ENCODE assay signal across 1 mouse cellular context in the genomic region with DNA sequence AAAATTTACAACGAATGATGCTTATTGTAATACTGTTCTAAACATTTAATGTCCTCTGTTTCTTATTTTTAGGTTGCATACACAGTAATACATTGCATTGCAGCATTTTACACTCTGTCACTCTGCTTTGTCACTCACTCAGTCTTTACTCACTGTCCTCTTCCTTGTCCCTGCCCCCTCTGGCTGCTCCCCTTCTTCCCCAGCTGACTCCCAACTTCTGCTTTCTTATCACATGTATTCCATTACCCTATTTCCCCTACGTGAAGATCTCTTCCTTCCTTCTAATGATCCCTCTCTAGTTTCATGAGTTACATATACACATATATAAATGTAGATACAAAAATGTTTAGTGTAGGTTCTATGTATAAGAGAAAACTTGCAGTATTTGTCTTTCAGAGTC.
TF ChIP-seq lines count a peak whose summit lies in the region.

No protein-coding gene starts in this region.

TF ChIP-seq in MEL, 35 proteins besides CTCF, POLR2A, EP300 and RAD21:
- TF ChIP-seq SMC3 (IDR thresholded peaks at IDR 0.05; ENCODE audit: low read depth, low read length) (no peak), TCF12 (IDR thresholded peaks at IDR 0.05; ENCODE audit: low read depth, low read length) (0 out of 2 replicates have a peak, but pooled peaks have one; percentile 18), ETS1 (IDR thresholded peaks at IDR 0.05; ENCODE audit: low read depth, low read length) (peak; percentile 96), KAT2A (conservative IDR thresholded peaks at IDR 0.05; ENCODE audit: low read depth, low read length) (no peak), MEF2A (IDR thresholded peaks at IDR 0.05; ENCODE audit: extremely low read depth, insufficient replicate concordance, low read depth, low read length, poor library complexity, severe bottlenecking) (no peak), MAX (IDR thresholded peaks at IDR 0.05; ENCODE audit: low read length) (peak; percentile 31; the same call in 1 of the 2 replicates), CHD2 (IDR thresholded peaks at IDR 0.05; ENCODE audit: low read length) (no peak), MYB (IDR thresholded peaks at IDR 0.05; ENCODE audit: low read depth, low read length) (no peak), BHLHE40 (IDR thresholded peaks at IDR 0.05; ENCODE audit: borderline replicate concordance, low read depth, low read length) (no peak), RCOR1 (IDR thresholded peaks at IDR 0.05; ENCODE audit: low read depth, low read length) (no peak; the same call in 1 of the 2 replicates), MAZ (IDR thresholded peaks at IDR 0.05; ENCODE audit: low read depth, low read length) (no peak), ELF1 (IDR thresholded peaks at IDR 0.05; ENCODE audit: low read depth, low read length) (peak; percentile 33; the same call in 1 of the 2 replicates), NRF1 (IDR thresholded peaks at IDR 0.05; ENCODE audit: insufficient read depth, low read depth, low read length, poor library complexity, severe bottlenecking) (no peak), GATA1 (IDR thresholded peaks at IDR 0.05; ENCODE audit: low read depth, low read length) (peak; percentile 63; the same call in 1 of the 2 replicates), MAFK (IDR thresholded peaks at IDR 0.05; ENCODE audit: borderline replicate concordance, low read depth, low read length) (no peak), MXI1 (IDR thresholded peaks at IDR 0.05; ENCODE audit: low read depth, low read length) (peak; percentile 33; the same call in 1 of the 2 replicates), ZC3H11A (IDR thresholded peaks at IDR 0.05; ENCODE audit: low read depth, low read length) (no peak), HCFC1 (IDR thresholded peaks at IDR 0.05; ENCODE audit: low read depth, low read length) (no peak), UBTF (IDR thresholded peaks at IDR 0.05; ENCODE audit: borderline replicate concordance, insufficient read depth, low read depth, low read length) (no peak), USF2 (IDR thresholded peaks at IDR 0.05; ENCODE audit: borderline replicate concordance in 1 of 2, insufficient read depth in 1 of 2, low read depth in 1 of 2, low read length in 2 of 2) (no peak), POLR2AphosphoS2 (IDR thresholded peaks at IDR 0.05; ENCODE audit: low read length) (no peak), ZKSCAN1 (IDR thresholded peaks at IDR 0.05; ENCODE audit: low read depth, low read length) (no peak), TAL1 (IDR thresholded peaks at IDR 0.05; ENCODE audit: low read length) (0 out of 2 replicates have a peak, but pooled peaks have one; percentile 12), MYC (IDR thresholded peaks at IDR 0.05; ENCODE audit: low read depth, low read length) (peak; percentile 66; the same call in 1 of the 2 replicates), POLR2AphosphoS5 (IDR thresholded peaks at IDR 0.05; ENCODE audit: borderline replicate concordance, low read depth, low read length) (no peak), NELFE (IDR thresholded peaks at IDR 0.05; ENCODE audit: low read depth, low read length) (no peak), E2F4 (IDR thresholded peaks at IDR 0.05; ENCODE audit: borderline replicate concordance, low read depth, low read length) (no peak), TBP (IDR thresholded peaks at IDR 0.05; ENCODE audit: low read depth, low read length) (no peak), SIN3A (IDR thresholded peaks at IDR 0.05; ENCODE audit: low read length) (peak; percentile 69; the same call in 1 of the 2 replicates), GABPA (IDR thresholded peaks at IDR 0.05; ENCODE audit: low read depth, low read length) (no peak), JUND (IDR thresholded peaks at IDR 0.05; ENCODE audit: low read depth, low read length) (no peak), ZNF384 (IDR thresholded peaks at IDR 0.05; ENCODE audit: low read depth, low read length) (no peak), USF1 (IDR thresholded peaks at IDR 0.05; ENCODE audit: low read depth, low read length) (no peak), ZMIZ1 (IDR thresholded peaks at IDR 0.05; ENCODE audit: low read depth, low read length) (no peak)
